Mouse (Mus musculus): ENCODE measurements around the gene Fgf23. TPM values are rescaled to one million over a fixed set of nuclear protein-coding genes. Genes with fewer than 3 reads are reported as not detected.

Gene Fgf23
- polyA plus RNA-seq, 1 experiment = 0.34 TPM

DNA sequence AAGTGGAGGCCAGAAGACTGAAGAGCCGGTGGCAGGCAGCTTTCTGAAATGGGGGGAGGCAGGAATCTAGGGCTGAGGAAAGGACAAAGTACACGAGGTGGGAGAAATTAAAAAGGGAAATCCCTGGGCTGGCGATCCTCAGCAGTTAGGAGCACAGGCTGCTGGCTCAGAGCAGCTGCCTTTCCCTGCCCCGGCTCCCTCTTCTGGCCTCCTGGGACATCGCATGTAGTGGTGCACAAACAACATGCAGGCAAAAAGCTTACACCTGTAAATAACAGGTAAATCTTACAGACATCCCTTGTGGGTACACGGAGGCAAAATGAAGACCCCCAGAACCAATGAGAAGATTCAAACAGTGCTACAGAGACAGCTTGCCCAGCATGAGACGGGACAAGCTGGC lies 21.9 kb downstream of the Fgf23 start:
- H3K27me3 ChIP-seq (ENCODE audit: control insufficient read depth, insufficient read depth, low read length) = no peaks in the 10 kb centered on the region
- no peak overlapping the region for H3K27ac ChIP-seq (ENCODE audit: control insufficient read depth, insufficient read depth, low read length)
- no peaks in the 10 kb centered on the region for H3K4me1 ChIP-seq (replicated peaks; ENCODE audit: control insufficient read depth, insufficient read depth, low read length)
- 78% methylated on average over 7 of the region's 7 CpGs for WGBS
- TF ChIP-seq CTCF (IDR thresholded peaks at IDR 0.05; ENCODE audit: borderline replicate concordance, control insufficient read depth, extremely low read depth, insufficient read depth, low read length, poor library complexity) (no peak), POLR2A (IDR thresholded peaks at IDR 0.05; ENCODE audit: control insufficient read depth, extremely low read depth, insufficient read depth, low read length, poor library complexity) (no peak)
- no peak overlapping the region for H3K4me3 ChIP-seq (ENCODE audit: control insufficient read depth, insufficient read depth, low read length)
- no peaks in the 10 kb centered on the region for H3K36me3 ChIP-seq (ENCODE audit: control insufficient read depth, insufficient read depth, low read length)
- DNase-seq = peak; percentile 13

DNA sequence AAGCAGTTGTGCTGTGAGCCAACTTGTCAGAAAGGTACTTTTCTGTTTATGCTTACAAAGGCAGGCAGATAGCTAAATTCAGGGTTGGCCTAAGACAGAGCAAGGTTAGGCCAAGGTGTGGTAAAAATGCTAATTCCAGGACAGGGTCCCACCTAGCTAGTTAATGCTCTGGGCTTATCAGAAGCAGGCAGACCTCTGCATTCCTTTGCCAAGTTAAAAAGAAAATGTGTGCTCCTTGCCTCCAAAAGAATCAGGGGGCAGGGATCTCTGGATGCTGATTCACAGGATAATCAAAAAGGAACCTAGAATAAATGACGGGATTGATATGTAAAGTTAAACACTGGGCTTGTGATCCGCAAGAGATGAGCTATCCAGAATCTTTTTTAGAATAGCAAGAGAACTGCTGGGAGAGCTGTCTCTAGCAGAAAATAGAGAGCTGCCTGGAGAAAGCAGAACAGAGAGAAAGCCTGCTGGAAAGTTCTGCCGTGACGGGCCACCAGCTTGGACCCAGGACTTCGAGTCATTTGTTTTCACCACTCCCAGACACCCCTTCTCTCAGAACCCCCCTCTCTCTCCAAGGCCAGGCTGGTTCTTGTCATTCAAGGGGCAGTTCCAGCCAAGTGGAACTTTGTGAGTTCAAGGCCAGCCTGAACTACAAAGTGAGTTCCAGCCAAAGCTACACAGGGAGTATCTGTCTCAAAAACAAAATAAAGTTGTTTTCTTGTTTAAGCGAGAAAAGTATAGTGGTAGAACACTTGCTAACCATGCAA lies 31.0 kb downstream of the Fgf23 start:
- WGBS = 96% methylated on average over 6 of the region's 6 CpGs
- TF ChIP-seq CTCF (IDR thresholded peaks at IDR 0.05; ENCODE audit: borderline replicate concordance, control insufficient read depth, extremely low read depth, insufficient read depth, low read length, poor library complexity) (no peak), POLR2A (IDR thresholded peaks at IDR 0.05; ENCODE audit: control insufficient read depth, extremely low read depth, insufficient read depth, low read length, poor library complexity) (no peak)
- DNase-seq = no peak
- Histone ChIP-seq H3K36me3 (ENCODE audit: control insufficient read depth, insufficient read depth, low read length) (no peaks in the 10 kb centered on the region), H3K4me1 (replicated peaks; ENCODE audit: control insufficient read depth, insufficient read depth, low read length) (peaks cover 2% of the 10 kb centered on the region; the same call in 1 of the 2 replicates), H3K27ac (ENCODE audit: control insufficient read depth, insufficient read depth, low read length) (no peak overlapping the region), H3K4me3 (ENCODE audit: control insufficient read depth, insufficient read depth, low read length) (no peak overlapping the region), H3K27me3 (ENCODE audit: control insufficient read depth, insufficient read depth, low read length) (no peaks in the 10 kb centered on the region)

DNA sequence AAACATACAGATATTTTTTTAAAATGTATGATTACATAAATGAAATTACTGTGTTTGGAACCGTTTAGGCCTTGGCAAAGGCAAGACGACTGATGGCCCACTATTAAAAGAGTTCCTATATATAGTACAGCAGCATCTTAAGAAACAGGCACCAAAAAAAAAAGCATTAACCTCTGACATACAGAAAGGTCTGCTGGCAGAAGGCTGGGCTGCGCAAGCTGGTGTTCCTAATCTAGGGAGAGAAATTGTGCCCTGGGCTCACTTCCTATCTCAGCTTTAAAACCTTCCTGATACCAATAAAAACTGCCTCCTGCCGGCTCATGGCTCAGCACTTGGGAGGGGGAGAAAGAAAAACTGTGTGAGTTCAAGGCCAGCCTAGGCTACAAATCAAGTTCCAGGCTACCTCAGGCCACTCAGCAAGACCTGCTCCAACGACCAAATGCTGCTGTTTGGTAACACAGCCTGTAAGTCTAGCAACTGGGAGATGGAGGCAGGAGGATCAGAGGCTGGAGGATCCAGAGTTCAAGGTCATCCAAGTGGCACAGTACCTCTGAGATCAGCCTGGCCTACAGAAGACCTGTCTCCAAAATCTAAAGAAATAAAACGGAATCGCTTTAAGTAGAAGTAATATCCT lies 31.8 kb downstream of the Fgf23 start:
- TF ChIP-seq POLR2A (IDR thresholded peaks at IDR 0.05; ENCODE audit: control insufficient read depth, extremely low read depth, insufficient read depth, low read length, poor library complexity) (no peak), CTCF (IDR thresholded peaks at IDR 0.05; ENCODE audit: borderline replicate concordance, control insufficient read depth, extremely low read depth, insufficient read depth, low read length, poor library complexity) (no peak)
- no peak for DNase-seq
- H3K27ac ChIP-seq (ENCODE audit: control insufficient read depth, insufficient read depth, low read length) = no peak overlapping the region

DNA sequence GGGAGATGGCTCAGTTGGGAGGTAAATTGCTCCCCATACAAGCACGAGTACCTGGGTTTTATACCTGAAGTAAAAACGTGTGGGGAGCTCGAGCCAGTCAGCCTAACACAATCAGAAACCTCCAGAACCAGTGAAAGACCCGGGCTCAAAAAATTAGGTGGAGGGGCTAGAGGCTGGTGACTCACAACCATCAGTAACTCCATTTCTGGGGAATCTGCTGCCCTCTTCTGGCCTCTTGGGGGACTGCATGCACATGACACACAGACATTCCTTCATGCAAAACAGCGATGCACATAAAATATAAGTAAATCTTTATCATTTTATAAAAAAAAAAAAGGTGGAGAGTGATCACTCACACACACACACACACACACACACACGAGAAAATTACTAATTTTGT lies 32.4 kb downstream of the Fgf23 start:
- H3K4me1 ChIP-seq (replicated peaks; ENCODE audit: control insufficient read depth, insufficient read depth, low read length) = peaks cover 10% of the 10 kb centered on the region; the same call in 1 of the 2 replicates
- no peak overlapping the region for H3K4me3 ChIP-seq (ENCODE audit: control insufficient read depth, insufficient read depth, low read length)
- peak; percentile 56 for DNase-seq
- H3K27ac ChIP-seq (ENCODE audit: control insufficient read depth, insufficient read depth, low read length) = no peak overlapping the region
- WGBS = 83% methylated on average over 6 of the region's 6 CpGs
- H3K27me3 ChIP-seq (ENCODE audit: control insufficient read depth, insufficient read depth, low read length) = no peaks in the 10 kb centered on the region
- no peaks in the 10 kb centered on the region for H3K36me3 ChIP-seq (ENCODE audit: control insufficient read depth, insufficient read depth, low read length)
- no peak; the same call in 1 of the 2 replicates for TF ChIP-seq CTCF (IDR thresholded peaks at IDR 0.05; ENCODE audit: borderline replicate concordance, control insufficient read depth, extremely low read depth, insufficient read depth, low read length, poor library complexity)
- TF ChIP-seq POLR2A (IDR thresholded peaks at IDR 0.05; ENCODE audit: control insufficient read depth, extremely low read depth, insufficient read depth, low read length, poor library complexity) = no peak

More for the DNA sequence above, 31.8 kb downstream of the Fgf23 start:
- Histone ChIP-seq H3K4me3 (ENCODE audit: control insufficient read depth, insufficient read depth, low read length) (no peak overlapping the region), H3K36me3 (ENCODE audit: control insufficient read depth, insufficient read depth, low read length) (no peaks in the 10 kb centered on the region), H3K27me3 (ENCODE audit: control insufficient read depth, insufficient read depth, low read length) (no peaks in the 10 kb centered on the region), H3K4me1 (replicated peaks; ENCODE audit: control insufficient read depth, insufficient read depth, low read length) (peaks cover 7% of the 10 kb centered on the region; the same call in 1 of the 2 replicates)
- 95% methylated on average over 7 of the region's 7 CpGs for WGBS

DNA sequence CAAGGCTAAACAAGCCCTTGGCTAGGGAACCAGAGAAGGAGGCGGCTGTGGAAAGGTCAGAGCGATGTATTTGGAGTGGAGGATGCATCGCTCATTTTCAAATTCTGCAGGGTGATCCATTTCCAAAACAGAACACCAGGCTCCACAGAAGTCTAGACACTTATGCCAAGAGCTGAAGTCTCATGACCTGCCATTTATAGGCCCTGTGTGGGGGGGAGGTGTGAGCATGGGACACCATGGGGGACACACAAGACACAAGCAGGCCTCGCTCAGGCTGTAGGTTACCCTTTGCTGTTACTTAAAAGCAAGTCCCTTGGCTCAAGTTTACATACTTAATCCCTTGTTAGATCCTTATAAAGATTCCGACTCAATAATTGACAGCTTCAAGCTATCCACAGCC lies 33.5 kb downstream of the Fgf23 start:
- 95% methylated on average over 5 of the region's 5 CpGs for WGBS
- Histone ChIP-seq H3K36me3 (ENCODE audit: control insufficient read depth, insufficient read depth, low read length) (no peaks in the 10 kb centered on the region), H3K4me1 (replicated peaks; ENCODE audit: control insufficient read depth, insufficient read depth, low read length) (peaks cover 10% of the 10 kb centered on the region; the same call in 1 of the 2 replicates), H3K27ac (ENCODE audit: control insufficient read depth, insufficient read depth, low read length) (no peak overlapping the region), H3K27me3 (ENCODE audit: control insufficient read depth, insufficient read depth, low read length) (no peaks in the 10 kb centered on the region), H3K4me3 (ENCODE audit: control insufficient read depth, insufficient read depth, low read length) (no peak overlapping the region)
- TF ChIP-seq POLR2A (IDR thresholded peaks at IDR 0.05; ENCODE audit: control insufficient read depth, extremely low read depth, insufficient read depth, low read length, poor library complexity) = no peak
- TF ChIP-seq CTCF (IDR thresholded peaks at IDR 0.05; ENCODE audit: borderline replicate concordance, control insufficient read depth, extremely low read depth, insufficient read depth, low read length, poor library complexity) = no peak
- DNase-seq = no peak

DNA sequence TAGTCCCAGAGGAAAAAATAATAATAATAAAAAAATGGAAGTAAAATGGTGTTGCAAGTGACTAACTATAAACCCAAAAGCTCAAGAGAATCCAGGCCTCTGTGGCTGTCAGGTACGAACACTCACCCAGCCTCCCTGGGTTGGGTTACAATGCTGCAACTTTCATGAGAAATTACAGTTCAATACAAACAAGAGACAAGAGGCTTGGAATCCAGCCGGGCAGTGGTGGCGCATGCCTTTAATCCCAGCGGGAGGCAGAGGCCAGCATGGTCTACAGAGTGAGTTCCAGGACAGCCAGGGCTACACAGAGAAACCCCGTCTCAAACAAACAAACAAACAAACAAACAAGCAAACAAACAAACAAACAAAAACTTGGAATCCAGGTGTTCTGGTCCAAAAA lies 34.0 kb downstream of the Fgf23 start:
- TF ChIP-seq POLR2A (IDR thresholded peaks at IDR 0.05; ENCODE audit: control insufficient read depth, extremely low read depth, insufficient read depth, low read length, poor library complexity) (no peak), CTCF (IDR thresholded peaks at IDR 0.05; ENCODE audit: borderline replicate concordance, control insufficient read depth, extremely low read depth, insufficient read depth, low read length, poor library complexity) (no peak)
- no peak for DNase-seq
- no peak overlapping the region for H3K27ac ChIP-seq (ENCODE audit: control insufficient read depth, insufficient read depth, low read length)
- H3K4me3 ChIP-seq (ENCODE audit: control insufficient read depth, insufficient read depth, low read length) = no peak overlapping the region
- H3K27me3 ChIP-seq (ENCODE audit: control insufficient read depth, insufficient read depth, low read length) = no peaks in the 10 kb centered on the region
- no peaks in the 10 kb centered on the region for H3K36me3 ChIP-seq (ENCODE audit: control insufficient read depth, insufficient read depth, low read length)
- H3K4me1 ChIP-seq (replicated peaks; ENCODE audit: control insufficient read depth, insufficient read depth, low read length) = peaks cover 10% of the 10 kb centered on the region; the same call in 1 of the 2 replicates
- WGBS = 94% methylated on average over 5 of the region's 5 CpGs

Measured in thymus, adult 2 months (tissue).